Mouse (Mus musculus) lung, adult 2 months (tissue): ENCODE measurements at regions not wholly inside any gene's neighbourhood (a gene's known extent, or its start where the extent isn't known, plus 50 kb on each side); places are given as distances from the start of the nearest gene placed in this dataset.

Source experiments
- DNase-seq: peaks from one replicate; pipeline ENCODE4 v3.0.0; 2022
- H3K4me1 ChIP-seq: fragments of 200-500 bp; 2 replicates; pipeline ENCODE4 v1.6.1; 2011; ENCODE audit warnings: low read length; ENCODE audit not compliant: control insufficient read depth, insufficient read depth
- H3K4me3 ChIP-seq: fragments of 200-500 bp; replicated peaks from 2 replicates; pipeline ENCODE3; 2011; ENCODE audit warnings: low read depth, mild to moderate bottlenecking, control low read depth, low read length; ENCODE audit errors: extremely low read depth
- CTCF ChIP-seq: fragments of 200-500 bp; IDR thresholded peaks from 2 replicates; pipeline ENCODE4 v1.5.1; 2011; ENCODE audit warnings: mild to moderate bottlenecking, low read length, control low read depth; ENCODE audit not compliant: insufficient read depth
- POLR2A ChIP-seq: fragments of 200-500 bp; IDR thresholded peaks from 2 replicates; pipeline ENCODE4 v1.6.1; 2011; ENCODE audit warnings: low read depth, mild to moderate bottlenecking, control low read depth, low read length, borderline replicate concordance; ENCODE audit errors: extremely low read depth
- WGBS: fragments of 180-500 bp; shearing (Covaris S2); methylation state at CpG from one replicate; pipeline ENCODE4 v1.1.7; 2018; 5-methylcytosine and 5-hydroxymethylcytosine counted together

DNA sequence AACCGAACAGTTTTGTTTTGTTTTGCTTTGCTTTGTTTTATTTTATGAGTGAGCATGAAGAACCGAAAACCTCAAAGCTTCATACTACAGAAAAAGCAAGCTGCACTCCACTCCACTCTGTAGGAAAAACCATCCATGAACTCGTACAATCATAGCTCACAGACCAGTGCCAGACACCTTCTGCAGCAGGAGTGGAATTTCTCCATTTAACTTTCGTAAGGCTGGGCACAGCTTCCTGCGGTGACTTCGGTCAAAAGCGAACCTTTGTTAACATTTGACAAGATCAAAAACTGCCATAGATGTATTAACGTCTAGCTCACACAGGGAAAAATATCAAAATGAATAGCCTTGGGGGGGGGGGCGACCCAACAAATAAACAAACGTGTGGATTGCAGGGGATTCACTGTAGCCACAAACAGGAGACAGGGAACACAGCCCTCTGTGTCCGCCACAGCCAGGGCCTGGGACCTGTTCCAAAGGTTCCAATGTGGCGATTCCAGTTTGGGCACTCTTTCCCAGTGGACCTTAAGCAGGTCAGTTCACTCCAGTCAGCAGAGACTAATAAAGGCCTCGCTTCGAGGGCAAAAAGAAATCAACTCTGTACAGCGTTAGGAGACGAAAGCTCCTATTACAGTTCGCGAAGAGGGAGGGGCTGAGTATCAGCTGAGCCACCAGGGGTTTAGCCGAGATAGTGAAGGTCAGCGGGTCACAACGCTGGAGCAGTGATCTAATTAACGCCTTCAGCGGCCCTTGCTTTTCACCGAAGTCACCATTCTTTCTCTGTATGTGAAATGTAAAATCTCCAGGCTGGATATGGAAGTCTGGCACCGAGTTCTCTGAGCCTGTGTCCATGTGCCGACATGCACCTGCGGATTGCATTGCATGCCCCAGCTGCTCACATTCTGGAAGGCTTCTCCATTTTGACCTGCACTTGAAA is 135.4 kb upstream of the Ankrd55 start:
- 23% methylated on average over 27 of the region's 27 CpGs for WGBS
- Histone ChIP-seq H3K4me3 (peak overlapping the region; percentile 10), H3K4me1 (0 out of 2 replicates have a peak, but pooled peaks cover 4% of the 10 kb centered on the region)
- TF ChIP-seq CTCF (no peak), POLR2A (no peak)
- peak; percentile 52 for DNase-seq

DNA sequence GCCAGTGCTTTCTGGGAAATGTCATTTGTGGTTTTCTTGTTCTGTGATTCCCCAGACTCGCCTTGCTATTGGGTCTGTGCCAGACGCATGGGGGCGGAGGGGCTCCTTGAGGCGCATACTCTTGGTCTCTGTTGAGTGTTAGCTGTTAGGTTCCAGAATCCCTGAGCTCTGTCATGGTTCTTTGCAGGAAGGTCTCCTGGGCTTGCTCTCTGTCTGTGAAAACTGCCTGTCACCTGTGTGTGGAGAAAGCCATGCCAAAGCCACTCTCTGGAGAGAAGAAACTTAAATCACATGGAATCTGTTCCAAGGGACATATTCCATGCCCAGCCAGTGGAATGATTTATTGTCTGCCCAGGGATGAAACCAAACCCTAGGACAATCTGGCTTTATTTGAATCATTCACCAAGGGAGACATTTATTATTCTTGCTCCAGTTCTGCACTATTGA is 134.5 kb upstream of the Ankrd55 start:
- Histone ChIP-seq H3K4me3 (no peak overlapping the region), H3K4me1 (0 out of 2 replicates have a peak, but pooled peaks cover 4% of the 10 kb centered on the region)
- DNase-seq = no peak
- TF ChIP-seq POLR2A (no peak), CTCF (no peak)
- WGBS = 31% methylated on average over 4 of the region's 4 CpGs

GRCm38 (mm10) chr13:112159430-112160172 is 128.7 kb upstream of the Ankrd55 start:
- no peak overlapping the region for H3K4me3 ChIP-seq
- no peak for DNase-seq
- H3K4me1 ChIP-seq = no peaks in the 10 kb centered on the region
- TF ChIP-seq POLR2A (no peak), CTCF (no peak)
- 61% methylated on average over 9 of the region's 9 CpGs for WGBS

DNA sequence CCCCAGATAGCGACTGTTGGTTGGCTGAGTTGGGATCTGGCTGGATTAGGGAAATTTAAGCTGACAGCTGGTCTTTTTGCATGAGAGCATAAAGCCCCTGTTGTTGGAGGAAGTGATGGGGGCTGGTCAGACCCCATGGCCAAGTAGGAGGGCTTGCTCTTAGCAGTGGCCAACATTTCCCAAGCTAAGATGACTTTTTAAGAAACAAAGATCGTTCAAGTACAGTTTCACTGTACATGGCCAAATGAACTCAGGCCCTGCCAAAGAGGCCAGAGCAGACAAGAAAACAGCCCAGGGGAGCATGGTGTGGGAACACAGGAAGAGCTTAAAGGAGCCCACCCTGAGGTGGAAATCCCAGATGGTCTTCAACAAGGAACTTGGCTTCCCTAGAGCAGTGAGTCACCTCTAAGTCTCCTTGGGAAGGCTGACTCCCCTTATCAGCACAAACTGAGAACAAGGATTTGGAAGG is 128.0 kb upstream of the Ankrd55 start:
- no peak for DNase-seq
- Histone ChIP-seq H3K4me1 (no peaks in the 10 kb centered on the region), H3K4me3 (no peak overlapping the region)
- WGBS = 62% methylated on average over 2 of the region's 2 CpGs
- TF ChIP-seq CTCF = no peak
- TF ChIP-seq POLR2A = no peak

DNA sequence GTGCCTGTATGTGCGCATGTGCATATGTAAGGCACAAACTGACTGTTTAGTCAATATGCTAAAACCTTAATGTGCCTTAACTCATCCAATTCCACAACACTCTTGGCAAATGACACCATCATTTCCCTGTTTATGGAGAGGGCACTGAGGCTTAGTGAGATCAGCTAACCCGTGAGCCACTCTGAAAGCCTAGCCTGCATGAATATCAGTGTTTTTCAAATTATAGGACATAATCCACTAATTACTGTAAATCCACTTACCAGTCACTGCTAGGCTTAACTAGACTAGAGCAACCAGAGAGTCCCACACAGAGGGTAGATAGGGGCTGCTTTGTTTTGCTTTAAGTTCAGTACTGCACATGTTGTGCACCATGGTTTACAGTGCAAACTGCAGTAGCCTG is 127.5 kb upstream of the Ankrd55 start:
- Histone ChIP-seq H3K4me3 (no peak overlapping the region), H3K4me1 (no peaks in the 10 kb centered on the region)
- DNase-seq = no peak
- WGBS = 76% methylated on average over 2 of the region's 2 CpGs
- TF ChIP-seq POLR2A (no peak), CTCF (no peak)

- TF ChIP-seq CTCF (no peak), POLR2A (no peak)
- DNase-seq = no peak
- WGBS = 91% methylated on average over 2 of the region's 2 CpGs
- no peak overlapping the region for H3K4me3 ChIP-seq
- H3K4me1 ChIP-seq = no peaks in the 10 kb centered on the region
These were observed 126.4 kb upstream of the Ankrd55 start for GRCm38 (mm10) chr13:112161886-112162285.

GRCm38 (mm10) chr13:112165921-112166320 is 122.3 kb upstream of the Ankrd55 start:
- WGBS = 71% methylated on average over 2 of the region's 2 CpGs
- no peak for DNase-seq
- H3K4me3 ChIP-seq = no peak overlapping the region
- no peak for TF ChIP-seq CTCF
- TF ChIP-seq POLR2A = no peak
- no peaks in the 10 kb centered on the region for H3K4me1 ChIP-seq

- Histone ChIP-seq H3K4me1 (no peaks in the 10 kb centered on the region), H3K4me3 (no peak overlapping the region)
- no peak for DNase-seq
- no peak for TF ChIP-seq POLR2A
- TF ChIP-seq CTCF = no peak
- 60% methylated on average over 10 of the region's 10 CpGs for WGBS
These were observed 121.9 kb upstream of the Ankrd55 start for GRCm38 (mm10) chr13:112166338-112166802.

DNA sequence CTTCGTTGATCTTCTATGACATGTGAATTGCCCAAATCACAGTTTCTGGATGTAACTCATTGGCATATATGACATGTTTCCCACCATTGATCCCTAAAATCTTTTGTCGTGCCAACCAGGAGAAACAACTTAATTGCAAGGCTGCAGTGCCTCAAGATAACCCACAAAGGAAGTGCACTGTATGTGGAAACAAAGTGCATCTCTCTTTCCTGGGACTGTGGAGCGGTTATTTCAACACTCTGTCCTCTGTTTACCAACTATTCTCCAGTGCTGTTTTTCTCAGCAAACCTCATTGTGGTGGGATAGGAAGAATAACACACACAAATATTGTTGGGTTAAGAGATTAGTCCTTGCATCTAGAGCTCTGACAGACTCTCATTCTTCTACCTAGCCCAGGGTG is 119.8 kb upstream of the Ankrd55 start:
- TF ChIP-seq CTCF = no peak
- TF ChIP-seq POLR2A = no peak
- no peak for DNase-seq
- 79% methylated on average over 3 of the region's 3 CpGs for WGBS
- H3K4me3 ChIP-seq = no peak overlapping the region
- H3K4me1 ChIP-seq = no peaks in the 10 kb centered on the region

DNA sequence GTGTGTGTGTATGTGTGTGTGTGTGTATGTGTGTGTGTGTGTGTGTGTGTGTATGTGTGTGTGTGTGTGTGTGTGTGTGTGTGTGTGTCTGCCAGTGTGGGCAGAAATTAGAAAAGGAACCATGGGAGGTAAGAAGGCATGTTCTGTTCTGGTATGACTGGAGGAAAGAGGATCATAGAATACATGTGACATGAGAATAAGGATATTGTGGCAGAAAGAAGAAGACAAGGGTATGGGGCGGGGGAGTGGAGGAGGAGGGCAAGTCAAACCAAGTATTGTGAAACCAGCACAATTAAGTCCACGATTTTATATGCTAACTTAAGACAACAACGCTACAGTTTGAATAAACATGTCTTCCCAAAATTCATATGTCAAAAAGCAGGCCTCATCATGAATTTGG is 117.4 kb upstream of the Ankrd55 start:
- no peak overlapping the region for H3K4me3 ChIP-seq

More for the DNA sequence above, 117.4 kb upstream of the Ankrd55 start:
- no peak for TF ChIP-seq POLR2A
- TF ChIP-seq CTCF = no peak
- WGBS = 77% methylated on average over 3 of the region's 3 CpGs
- no peak for DNase-seq
- H3K4me1 ChIP-seq = no peaks in the 10 kb centered on the region
